Mouse (Mus musculus) lung, postnatal 4 days (tissue): ENCODE data around the gene Zfp97.
"Not testable (repeated sequence)": the region's sequence is repeated elsewhere in the genome, so short reads cannot be mapped to it uniquely, and the experiment has no call there.

ENCODE experiments used
- DNase-seq, 2 experiments: peaks; one replicate each; pipeline ENCODE4 v3.0.0; 2021

Gene Zfp97

DNA sequence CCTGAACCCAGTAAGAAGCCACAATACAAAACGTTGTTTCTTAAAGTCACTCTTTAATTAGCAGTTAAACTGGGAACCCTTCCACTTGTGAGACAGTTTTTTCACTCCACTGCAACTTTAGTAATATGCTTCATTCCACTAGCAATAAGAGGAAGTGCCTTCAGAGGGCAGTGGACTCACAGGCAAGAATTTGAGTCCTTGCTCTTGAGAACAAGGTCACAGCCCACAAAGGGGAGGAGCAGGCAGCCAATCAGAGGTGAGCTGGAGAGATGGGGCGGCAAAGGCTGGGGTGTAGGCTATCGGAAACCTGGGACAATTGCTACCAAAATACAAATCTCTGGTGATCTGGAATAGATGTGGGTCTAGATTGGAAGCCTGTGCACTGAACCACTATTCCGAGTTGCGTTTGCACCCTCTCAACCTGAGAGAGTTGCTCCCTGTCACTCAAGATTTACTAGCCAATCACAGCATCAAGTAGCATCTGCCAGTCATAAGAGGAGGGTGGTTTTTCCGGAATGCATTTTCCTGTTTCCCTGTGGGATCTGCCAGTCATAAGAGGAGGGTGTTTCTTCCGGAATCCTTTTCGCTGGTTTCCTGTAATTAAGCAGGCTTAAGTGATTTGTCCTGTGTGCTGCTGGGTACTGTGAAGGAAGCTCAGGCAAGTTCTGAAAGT lies at the start of gene Zfp97:
Zfp97 (plus strand) TSS at position 586 of the 673 bp plus-strand sequence.
- not testable (repeated sequence) for DNase-seq

DNA sequence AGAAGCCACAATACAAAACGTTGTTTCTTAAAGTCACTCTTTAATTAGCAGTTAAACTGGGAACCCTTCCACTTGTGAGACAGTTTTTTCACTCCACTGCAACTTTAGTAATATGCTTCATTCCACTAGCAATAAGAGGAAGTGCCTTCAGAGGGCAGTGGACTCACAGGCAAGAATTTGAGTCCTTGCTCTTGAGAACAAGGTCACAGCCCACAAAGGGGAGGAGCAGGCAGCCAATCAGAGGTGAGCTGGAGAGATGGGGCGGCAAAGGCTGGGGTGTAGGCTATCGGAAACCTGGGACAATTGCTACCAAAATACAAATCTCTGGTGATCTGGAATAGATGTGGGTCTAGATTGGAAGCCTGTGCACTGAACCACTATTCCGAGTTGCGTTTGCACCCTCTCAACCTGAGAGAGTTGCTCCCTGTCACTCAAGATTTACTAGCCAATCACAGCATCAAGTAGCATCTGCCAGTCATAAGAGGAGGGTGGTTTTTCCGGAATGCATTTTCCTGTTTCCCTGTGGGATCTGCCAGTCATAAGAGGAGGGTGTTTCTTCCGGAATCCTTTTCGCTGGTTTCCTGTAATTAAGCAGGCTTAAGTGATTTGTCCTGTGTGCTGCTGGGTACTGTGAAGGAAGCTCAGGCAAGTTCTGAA lies 57.7 kb downstream of the Zfp97 start:
- not testable (repeated sequence) for DNase-seq

DNA sequence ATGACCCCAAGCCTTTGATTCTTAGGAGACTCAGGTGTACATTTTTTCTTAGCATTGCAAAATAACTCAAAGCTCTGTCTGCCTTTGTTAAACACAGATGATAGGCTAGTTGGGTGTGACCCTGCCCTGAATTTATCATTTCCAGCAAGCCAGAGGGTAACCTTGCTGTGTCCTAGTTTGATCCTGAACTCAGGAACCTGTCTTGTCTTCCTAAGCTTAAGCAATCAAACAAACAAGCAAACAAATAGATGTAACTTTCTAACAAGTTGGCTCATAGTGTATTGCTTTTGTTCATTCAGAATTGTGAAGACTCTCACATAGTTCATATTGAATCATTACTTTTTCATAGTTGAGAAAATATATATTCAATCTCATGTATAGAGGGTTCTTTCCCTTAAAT lies 73.5 kb downstream of the Zfp97 start:
- DNase-seq, result not testable (repeated sequence)

DNA sequence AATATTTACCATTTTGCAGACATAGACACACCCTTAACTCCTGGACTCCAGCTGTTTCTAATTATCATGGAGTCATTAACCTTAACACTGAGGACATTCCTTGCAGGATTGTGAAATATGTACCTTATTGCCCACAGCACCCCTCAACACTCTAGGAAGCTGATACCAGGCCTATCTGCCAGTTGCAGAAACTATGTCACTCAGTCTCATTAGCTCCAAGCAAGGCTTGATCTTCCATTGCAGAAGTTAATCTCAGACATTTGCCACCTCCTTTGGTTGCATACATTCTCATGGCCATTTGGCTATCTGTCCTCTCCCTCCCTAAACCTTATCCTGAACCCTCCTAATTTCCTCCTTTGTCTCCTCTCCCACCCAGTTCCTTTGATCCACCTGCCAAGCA lies 74.0 kb downstream of the Zfp97 start:
- DNase-seq, result no peak

DNA sequence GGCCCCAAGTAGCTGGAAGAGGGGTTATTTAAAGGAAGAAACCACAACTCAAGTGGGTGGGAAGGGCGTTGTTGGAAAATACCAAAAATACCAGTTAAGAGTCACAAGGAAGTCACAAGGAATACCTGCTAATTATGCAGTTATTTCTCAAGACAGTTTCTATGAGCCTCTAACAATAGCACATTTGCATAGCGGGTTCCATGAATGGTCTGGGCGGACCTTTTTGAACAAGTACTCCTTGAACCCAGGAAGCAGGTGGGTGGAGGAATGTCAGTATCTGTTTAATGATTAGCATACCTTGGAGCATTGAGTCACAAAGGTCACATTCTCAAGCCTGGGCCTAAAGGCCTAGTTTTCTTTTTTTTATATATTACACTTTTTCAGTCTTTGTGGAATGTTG lies 74.9 kb downstream of the Zfp97 start:
- not testable (repeated sequence) for DNase-seq
